Mouse (Mus musculus): ENCODE data around the gene Skor1. TPM values are rescaled to one million over a fixed set of nuclear protein-coding genes. Genes with fewer than 3 reads are reported as not detected.

The Skor1 gene
- polyA plus RNA-seq, 1 experiment from 2014 or later: 0.06 TPM

DNA sequence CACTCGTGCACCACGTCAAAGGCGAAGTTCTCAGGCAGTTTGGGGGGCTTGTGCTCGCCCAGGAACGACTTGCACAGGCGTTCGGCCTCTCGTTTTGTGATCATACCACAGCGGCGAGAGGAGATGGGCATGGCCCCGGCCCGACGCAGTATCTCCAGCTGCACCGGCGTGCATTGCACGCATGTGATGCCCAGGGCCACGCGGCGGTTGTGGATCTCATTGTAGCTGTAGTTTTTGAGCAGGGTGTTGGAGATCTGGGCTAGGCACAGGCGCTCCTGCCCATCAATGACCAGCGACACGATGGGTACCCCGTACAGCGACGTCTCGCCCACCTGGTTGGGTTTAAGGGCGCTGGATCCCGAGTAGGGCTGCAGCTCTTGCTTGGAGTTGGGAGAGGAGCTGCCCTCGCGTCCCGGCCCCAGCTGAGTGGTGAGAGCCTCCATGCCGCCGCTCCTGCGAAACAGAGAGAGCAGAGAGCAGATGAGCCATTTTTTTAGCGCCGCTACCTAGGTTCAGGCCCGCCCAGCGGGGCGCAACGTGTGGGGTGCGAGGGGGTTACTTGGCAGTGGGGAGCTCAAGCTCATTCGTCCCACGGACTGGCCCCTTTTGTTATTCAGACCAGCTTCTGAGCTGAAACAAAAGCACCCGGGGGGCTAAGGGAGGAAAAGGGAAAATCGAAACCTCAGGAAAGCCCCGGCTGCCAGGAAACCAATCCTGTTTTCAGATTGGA is 2.5 kb downstream of the Skor1 start:
- Histone ChIP-seq H3K36me3 (replicated peaks) (no peaks in the 10 kb centered on the region), H3K4me3 (peak overlapping the region; percentile 36), H3K4me1 (peaks cover 85% of the 10 kb centered on the region), H3K27ac (replicated peaks) (no peak overlapping the region), H3K27me3 (replicated peaks; ENCODE audit: low read depth, poor library complexity, severe bottlenecking) (peaks cover 100% of the 10 kb centered on the region), H3K9me3 (no peaks in the 10 kb centered on the region)
- WGBS: under 1% methylated on average over 46 of the region's 46 CpGs
- DNase-seq (ENCODE audit: low spot score): peak; percentile 52

DNA sequence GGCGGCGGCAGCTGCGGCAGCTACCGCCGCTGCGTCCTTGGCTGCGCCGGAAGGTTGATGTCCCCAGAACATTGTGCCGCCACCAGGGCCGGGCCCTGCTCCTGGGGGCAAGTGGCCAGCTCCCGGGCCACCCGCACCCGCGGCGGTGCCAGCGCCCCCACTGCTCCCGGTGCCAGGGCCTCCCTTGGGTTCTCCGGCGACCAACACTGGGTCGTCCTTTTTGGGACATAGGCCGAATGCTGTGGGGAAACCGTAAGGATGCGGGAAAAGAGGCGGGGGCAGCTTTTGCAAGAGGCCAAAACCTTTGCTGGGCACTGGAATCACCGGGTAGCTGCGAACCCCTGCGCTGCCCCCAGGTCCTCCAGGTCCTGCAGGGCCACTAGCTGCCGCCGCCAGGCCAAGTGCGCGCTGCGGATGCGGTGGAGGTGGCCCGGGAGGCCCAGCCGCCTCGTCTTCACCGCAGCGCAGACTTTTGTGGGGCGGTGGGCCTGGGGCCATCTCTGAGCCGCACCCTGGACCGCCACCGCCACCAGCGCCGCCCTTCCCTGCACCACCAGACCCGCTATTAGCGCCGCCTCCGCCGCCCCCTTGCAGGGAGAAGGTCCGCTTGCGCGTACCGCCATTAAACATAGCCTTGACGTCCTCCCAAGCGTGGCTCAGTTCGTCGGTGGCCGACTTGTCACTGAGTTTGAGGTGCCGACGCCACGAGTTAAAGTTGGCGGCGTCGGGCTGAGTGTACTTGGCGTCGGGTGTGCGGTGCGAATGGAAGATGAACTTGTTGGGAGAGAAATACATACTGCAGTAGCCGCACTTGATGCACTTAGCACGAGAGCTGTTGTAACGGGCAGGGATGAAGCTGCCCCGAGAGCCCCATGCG is 3.3 kb downstream of the Skor1 start:
- Histone ChIP-seq H3K4me3 (peak overlapping the region; percentile 36), H3K4me1 (peaks cover 79% of the 10 kb centered on the region), H3K36me3 (replicated peaks) (no peaks in the 10 kb centered on the region), H3K9me3 (no peaks in the 10 kb centered on the region), H3K27me3 (replicated peaks; ENCODE audit: low read depth, poor library complexity, severe bottlenecking) (peaks cover 100% of the 10 kb centered on the region), H3K27ac (replicated peaks) (no peak overlapping the region)
- under 1% methylated on average over 73 of the region's 73 CpGs for WGBS
- DNase-seq (ENCODE audit: low spot score): peak; percentile 61

DNA sequence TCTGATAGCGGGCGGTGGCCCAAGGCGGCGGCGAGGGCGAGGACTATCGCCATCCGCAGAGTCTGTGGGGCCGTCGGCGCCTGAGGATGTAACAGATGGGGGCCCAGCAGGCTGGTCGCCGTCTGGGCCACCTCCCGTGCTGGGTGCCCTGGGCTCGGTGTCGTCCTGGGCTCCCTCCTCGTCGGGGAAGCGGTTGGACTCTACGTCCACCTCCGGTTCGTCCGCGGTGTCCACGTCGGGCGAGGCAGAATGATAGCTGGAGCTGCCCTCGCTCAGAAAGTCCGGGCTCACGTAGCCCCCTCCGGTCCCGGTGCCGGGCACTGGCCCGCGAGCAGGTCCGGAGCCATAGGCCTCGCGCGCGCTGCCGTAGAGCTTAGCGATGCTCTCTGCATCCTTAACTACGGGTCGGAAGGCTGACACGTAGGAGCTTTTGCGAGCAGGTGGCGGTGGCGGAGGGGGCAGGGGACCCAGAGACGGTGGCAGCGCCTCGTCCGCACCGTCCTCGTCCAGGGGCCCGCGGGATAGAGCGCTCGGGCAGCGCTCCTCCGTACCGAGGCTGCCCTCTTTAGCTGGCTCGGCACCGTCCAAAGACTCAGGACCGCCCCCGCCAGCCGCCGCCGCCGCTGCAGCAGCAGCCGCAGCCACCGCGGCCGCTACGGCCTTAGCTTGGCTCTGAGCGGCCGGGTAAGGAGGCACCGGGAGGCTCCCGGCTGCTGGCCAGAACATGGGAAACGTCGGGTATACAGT is 4.1 kb downstream of the Skor1 start:
- WGBS: under 1% methylated on average over 80 of the region's 80 CpGs
- H3K9me3 ChIP-seq: no peaks in the 10 kb centered on the region
- H3K4me3 ChIP-seq: peak overlapping the region; percentile 36
- peak; percentile 51 for DNase-seq (ENCODE audit: low spot score)
- peaks cover 100% of the 10 kb centered on the region for H3K27me3 ChIP-seq (replicated peaks; ENCODE audit: low read depth, poor library complexity, severe bottlenecking)
- no peaks in the 10 kb centered on the region for H3K36me3 ChIP-seq (replicated peaks)
- peaks cover 78% of the 10 kb centered on the region for H3K4me1 ChIP-seq
- H3K27ac ChIP-seq (replicated peaks): no peak overlapping the region

DNA sequence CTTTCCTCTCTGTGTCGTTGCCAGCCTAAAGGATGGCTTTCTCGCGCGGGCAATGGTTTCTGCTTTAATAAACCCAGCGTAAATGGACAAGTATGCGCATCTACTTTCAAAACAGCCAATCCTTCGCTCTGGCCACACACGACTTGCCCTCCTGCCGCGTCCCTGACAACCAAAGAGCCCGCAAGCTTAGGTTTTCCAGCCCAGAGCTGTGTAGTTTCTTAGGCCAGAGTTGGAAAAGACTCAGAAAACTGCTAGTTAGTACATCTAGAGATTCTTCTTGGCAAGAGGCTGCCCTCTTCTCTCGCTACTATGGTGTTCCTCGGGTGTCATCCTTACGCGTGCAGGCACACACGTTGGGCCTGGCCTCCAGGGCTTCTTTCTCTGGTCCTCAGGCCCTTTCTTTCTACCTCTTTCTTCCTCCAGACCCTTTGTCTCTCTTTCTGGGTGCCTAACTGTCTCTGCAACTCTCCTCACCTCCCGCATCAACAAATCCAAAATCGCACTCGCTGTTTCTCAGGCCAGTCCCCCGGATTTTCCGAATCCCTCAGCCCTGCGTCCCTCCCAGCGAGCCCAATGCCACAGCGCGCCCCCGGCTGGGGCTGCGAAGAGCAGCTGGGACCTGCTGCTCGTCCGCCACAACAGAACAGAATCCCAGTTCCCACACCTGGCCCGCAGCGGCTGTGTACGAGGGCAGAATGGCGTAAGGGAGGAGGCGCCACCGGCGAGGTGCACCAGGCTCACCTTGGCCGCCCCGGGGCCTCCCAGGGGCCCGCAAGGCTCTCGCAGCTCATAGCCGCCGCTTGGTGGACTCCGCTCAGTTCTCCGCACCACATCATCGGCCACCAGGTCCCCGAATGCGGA is 4.9 kb downstream of the Skor1 start:
- no peak overlapping the region for H3K27ac ChIP-seq (replicated peaks)
- H3K4me3 ChIP-seq: peak overlapping the region; percentile 36
- no peaks in the 10 kb centered on the region for H3K36me3 ChIP-seq (replicated peaks)
- WGBS: under 1% methylated on average over 47 of the region's 47 CpGs
- peaks cover 72% of the 10 kb centered on the region for H3K4me1 ChIP-seq
- DNase-seq (ENCODE audit: low spot score): peak; percentile 56
- H3K27me3 ChIP-seq (replicated peaks; ENCODE audit: low read depth, poor library complexity, severe bottlenecking): peaks cover 100% of the 10 kb centered on the region
- no peaks in the 10 kb centered on the region for H3K9me3 ChIP-seq

DNA sequence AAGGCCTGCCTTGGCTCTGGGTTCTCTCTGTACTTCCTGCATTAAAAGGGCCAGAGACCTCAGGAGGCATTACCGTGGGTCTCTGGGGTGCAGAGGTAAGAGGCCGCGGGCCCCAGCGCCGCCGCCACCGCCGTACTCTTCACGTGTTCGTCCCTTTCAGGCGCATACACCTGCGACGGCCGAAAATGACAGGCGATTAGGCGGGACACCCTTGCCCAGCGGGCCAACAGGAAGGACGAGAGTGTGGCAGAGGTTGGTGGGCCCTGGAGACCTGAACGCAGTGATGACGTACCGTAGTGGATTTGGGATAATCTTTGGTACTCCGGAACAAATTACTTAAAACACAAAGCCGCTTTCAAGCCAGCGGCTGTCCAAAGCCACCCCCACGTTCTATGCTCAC is 5.5 kb downstream of the Skor1 start:
- DNase-seq (ENCODE audit: low spot score): peak; percentile 49
- under 1% methylated on average over 25 of the region's 25 CpGs for WGBS
- H3K27ac ChIP-seq (replicated peaks): no peak overlapping the region
- H3K36me3 ChIP-seq (replicated peaks): no peaks in the 10 kb centered on the region
- H3K27me3 ChIP-seq (replicated peaks; ENCODE audit: low read depth, poor library complexity, severe bottlenecking): peaks cover 100% of the 10 kb centered on the region
- no peaks in the 10 kb centered on the region for H3K9me3 ChIP-seq
- H3K4me3 ChIP-seq: 0 out of 2 replicates have a peak overlapping the region, but pooled peaks have one; percentile 17
- H3K4me1 ChIP-seq: peaks cover 71% of the 10 kb centered on the region

DNA sequence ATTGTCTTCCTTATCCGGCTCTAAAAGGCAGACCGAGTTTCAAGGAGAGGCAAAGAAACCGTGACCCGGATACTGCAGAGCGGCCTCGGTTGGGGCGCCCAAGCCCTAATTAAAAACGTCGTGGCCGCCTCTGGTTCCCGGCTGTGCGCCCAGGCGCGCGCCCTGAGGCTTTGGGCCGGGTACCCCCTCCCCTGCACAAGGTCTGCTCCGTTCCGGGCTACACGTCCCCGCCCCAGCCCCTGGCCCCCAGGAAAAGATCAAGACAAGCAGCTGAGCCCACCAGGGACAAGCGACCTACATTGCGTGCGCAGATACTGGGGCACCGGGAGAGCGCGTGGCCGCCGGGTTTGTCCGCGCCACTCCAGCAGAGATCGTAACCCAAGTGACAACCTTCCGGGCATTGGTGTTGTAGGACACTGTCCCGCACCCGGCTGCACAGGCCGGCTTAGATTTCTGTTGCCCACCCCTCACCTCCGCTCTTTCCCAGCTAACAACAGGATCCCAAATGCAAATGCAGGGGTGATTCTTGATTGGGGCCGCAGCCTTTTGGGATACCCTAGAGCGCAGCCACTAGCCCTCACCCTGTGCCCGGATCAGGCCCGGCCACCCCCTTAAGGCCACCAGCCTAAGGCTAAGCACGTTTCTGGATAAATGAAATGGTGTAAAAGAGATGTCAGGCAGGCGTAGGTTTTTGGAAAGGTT is 6.3 kb downstream of the Skor1 start:
- Histone ChIP-seq H3K9me3 (no peaks in the 10 kb centered on the region), H3K36me3 (replicated peaks) (no peaks in the 10 kb centered on the region), H3K27me3 (replicated peaks; ENCODE audit: low read depth, poor library complexity, severe bottlenecking) (peaks cover 100% of the 10 kb centered on the region), H3K4me3 (peak overlapping the region; percentile 39), H3K27ac (replicated peaks) (no peak overlapping the region), H3K4me1 (peaks cover 77% of the 10 kb centered on the region)
- DNase-seq (ENCODE audit: low spot score): peak; percentile 52
- WGBS: under 1% methylated on average over 42 of the region's 42 CpGs

DNA sequence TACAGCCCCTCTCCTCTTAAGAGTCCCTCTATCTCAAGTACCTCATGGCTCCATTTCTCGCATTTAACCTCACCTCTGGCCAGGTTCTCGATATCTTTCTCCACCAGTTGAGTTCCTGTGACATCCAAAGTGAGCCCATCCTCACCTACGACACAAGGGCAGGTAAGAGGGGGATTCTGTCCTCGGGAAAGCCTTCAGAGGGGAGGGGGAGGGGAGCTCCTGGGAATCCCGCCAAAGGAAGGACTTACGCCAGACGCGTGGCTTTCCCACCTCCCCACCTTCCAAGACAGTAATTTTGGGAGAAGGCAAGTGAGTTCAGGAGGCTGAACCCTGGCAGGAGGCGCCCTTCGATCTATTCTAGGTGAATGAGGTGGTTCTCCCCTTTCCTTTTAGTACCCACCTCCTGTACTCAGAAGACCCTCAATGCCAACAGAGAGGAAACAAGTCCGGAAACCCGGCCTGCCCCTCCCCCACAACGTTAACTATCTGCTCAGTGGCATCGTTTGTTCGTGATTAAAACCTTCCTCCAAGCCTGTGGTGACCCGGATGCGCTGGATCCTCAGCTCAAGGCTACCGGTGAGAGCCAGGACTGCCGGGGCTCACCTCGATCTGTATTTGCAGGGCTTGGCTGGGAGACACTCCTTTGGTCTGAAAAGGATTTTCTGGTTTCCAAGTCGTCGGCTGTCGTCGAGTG is 7.0 kb downstream of the Skor1 start:
- Histone ChIP-seq H3K27ac (replicated peaks) (no peak overlapping the region), H3K36me3 (replicated peaks) (no peaks in the 10 kb centered on the region), H3K4me3 (peak overlapping the region; percentile 39), H3K9me3 (no peaks in the 10 kb centered on the region), H3K27me3 (replicated peaks; ENCODE audit: low read depth, poor library complexity, severe bottlenecking) (peaks cover 100% of the 10 kb centered on the region), H3K4me1 (peaks cover 77% of the 10 kb centered on the region)
- DNase-seq (ENCODE audit: low spot score): no peak
- WGBS: 1% methylated on average over 24 of the region's 24 CpGs

DNA sequence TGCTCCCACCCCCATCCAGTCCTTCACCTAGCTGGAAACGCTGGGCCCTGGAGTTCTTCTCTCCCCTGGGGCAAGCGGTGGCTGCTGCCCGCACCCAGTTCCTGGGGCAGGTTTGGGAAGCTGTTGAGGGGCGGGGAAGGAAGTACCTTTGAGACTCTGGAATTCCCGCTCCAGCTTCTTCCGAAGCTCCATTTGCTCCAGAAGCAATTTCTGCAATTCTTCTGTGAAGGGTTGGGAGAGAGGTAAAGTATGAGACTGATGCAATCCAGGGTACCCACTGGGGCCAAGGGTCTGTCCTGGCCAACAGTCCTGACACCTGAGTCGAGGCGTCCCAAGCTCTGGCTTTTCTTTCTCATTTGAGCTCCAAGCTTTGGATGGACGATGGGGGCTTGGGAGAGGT is 8.6 kb downstream of the Skor1 start:
- DNase-seq (ENCODE audit: low spot score): peak; percentile 46
- no peaks in the 10 kb centered on the region for H3K9me3 ChIP-seq
- H3K4me1 ChIP-seq: peaks cover 75% of the 10 kb centered on the region
- H3K36me3 ChIP-seq (replicated peaks): no peaks in the 10 kb centered on the region
- under 1% methylated on average over 9 of the region's 9 CpGs for WGBS
- H3K27ac ChIP-seq (replicated peaks): no peak overlapping the region
- H3K4me3 ChIP-seq: no peak overlapping the region
- peaks cover 100% of the 10 kb centered on the region for H3K27me3 ChIP-seq (replicated peaks; ENCODE audit: low read depth, poor library complexity, severe bottlenecking)

DNA sequence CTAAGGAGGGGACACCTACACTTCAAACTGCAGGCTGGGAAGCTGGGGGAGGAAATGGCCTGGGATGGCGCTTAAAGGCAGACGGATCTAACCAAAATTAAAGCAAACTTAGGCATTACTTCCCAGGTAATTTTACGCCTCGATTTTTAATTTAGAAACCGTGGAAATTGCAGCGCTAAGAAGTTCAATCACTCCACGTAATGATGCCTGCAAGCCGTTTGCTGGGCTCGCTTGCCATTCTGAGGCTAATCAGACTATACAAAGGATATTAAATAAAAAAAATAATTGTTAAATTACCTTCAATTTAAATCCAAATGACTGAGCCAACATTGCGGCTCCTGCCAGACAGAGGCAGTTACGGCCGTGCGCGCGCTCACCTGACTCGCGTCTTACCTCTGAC is 9.1 kb downstream of the Skor1 start:
- no peak for DNase-seq (ENCODE audit: low spot score)
- H3K4me1 ChIP-seq: peaks cover 73% of the 10 kb centered on the region

DNA sequence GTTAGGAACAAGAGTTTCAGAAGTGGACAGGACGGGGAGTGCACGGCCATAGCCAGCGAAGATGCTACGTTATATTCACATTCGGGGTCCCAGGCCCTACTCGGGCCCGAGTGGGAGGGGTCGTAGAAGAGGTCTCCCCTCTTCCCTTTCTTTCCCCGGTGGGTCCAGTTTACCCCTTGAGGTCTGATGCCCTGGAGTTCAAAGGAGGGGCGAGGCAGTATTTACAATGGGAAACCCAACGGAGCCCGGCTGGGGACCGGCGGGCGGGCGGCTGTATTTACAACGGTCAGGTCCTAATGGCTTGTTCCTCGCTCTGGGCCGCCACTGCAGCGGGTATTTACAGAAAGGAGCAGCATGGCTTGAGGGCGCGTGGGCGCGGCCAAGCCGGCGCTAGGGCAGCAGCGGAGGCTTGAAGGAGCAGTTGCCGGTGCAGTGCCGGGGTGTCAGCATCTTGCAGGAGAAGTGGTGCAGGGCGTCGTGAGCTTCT is 10.2 kb downstream of the Skor1 start:
- H3K27ac ChIP-seq (replicated peaks): no peak overlapping the region
- H3K4me1 ChIP-seq: peaks cover 70% of the 10 kb centered on the region
- H3K4me3 ChIP-seq: peak overlapping the region; percentile 43
- no peaks in the 10 kb centered on the region for H3K36me3 ChIP-seq (replicated peaks)
- no peaks in the 10 kb centered on the region for H3K9me3 ChIP-seq
- WGBS: under 1% methylated on average over 31 of the region's 31 CpGs
- H3K27me3 ChIP-seq (replicated peaks; ENCODE audit: low read depth, poor library complexity, severe bottlenecking): peaks cover 100% of the 10 kb centered on the region
- DNase-seq (ENCODE audit: low spot score): peak; percentile 66

More for the DNA sequence above, 9.1 kb downstream of the Skor1 start:
- H3K9me3 ChIP-seq: no peaks in the 10 kb centered on the region
- H3K27me3 ChIP-seq (replicated peaks; ENCODE audit: low read depth, poor library complexity, severe bottlenecking): peaks cover 100% of the 10 kb centered on the region
- H3K4me3 ChIP-seq: no peak overlapping the region
- WGBS: 2% methylated on average over 17 of the region's 17 CpGs
- H3K27ac ChIP-seq (replicated peaks): no peak overlapping the region
- no peaks in the 10 kb centered on the region for H3K36me3 ChIP-seq (replicated peaks)

DNA sequence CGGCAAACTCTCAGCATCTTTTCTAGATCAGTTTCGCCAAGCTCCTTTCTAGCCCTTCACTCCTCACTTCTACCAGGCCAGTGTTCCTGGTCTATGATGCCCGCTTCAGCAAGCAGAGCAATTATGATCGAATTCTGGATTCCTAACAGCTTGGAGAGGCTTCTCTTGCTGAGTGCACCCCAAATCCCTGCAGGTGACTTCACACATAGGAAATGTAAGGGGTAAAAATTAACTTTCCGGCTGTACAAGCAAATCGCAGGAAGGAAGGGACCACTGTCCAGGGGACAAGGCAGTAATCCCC is 11.2 kb downstream of the Skor1 start:
- H3K4me1 ChIP-seq: peaks cover 65% of the 10 kb centered on the region
- 0 out of 2 replicates have a peak overlapping the region, but pooled peaks have one; percentile 6 for H3K4me3 ChIP-seq
- no peaks in the 10 kb centered on the region for H3K36me3 ChIP-seq (replicated peaks)
- WGBS: 1% methylated on average over 6 of the region's 6 CpGs
- H3K27ac ChIP-seq (replicated peaks): no peak overlapping the region
- no peaks in the 10 kb centered on the region for H3K9me3 ChIP-seq
- peaks cover 93% of the 10 kb centered on the region for H3K27me3 ChIP-seq (replicated peaks; ENCODE audit: low read depth, poor library complexity, severe bottlenecking)
- peak; percentile 43 for DNase-seq (ENCODE audit: low spot score)
